Mouse (Mus musculus) heart, postnatal 0 days (tissue): Measurements from ENCODE around the gene Sfswap.

ENCODE experiments used
- CTCF ChIP-seq: IDR thresholded peaks from 2 replicates; pipeline ENCODE4 v1.5.1; 2016; ENCODE audit warnings: antibody characterized with exemption, control low read depth, low read depth
- EP300 ChIP-seq: IDR thresholded peaks from 2 replicates; pipeline ENCODE4 v1.6.1; 2016; ENCODE audit warnings: antibody characterized with exemption, low read depth

GRCm38 (mm10) chr5:129550790-129551189, 49.8 kb downstream of the Sfswap start:
- TF ChIP-seq EP300 = no peak
- no peak for TF ChIP-seq CTCF
